Mouse (Mus musculus) kidney, adult 2 months (tissue): ENCODE data around the gene Otog. TPM values are rescaled to one million over a fixed set of nuclear protein-coding genes. Genes with fewer than 3 reads are reported as not detected.
A peak's percentile ranks its signal among the peaks of the same experiment; 100 is the strongest.

Source experiments
- DNase-seq: peaks from one replicate; pipeline ENCODE4 v3.0.0; 2021
- H3K27ac ChIP-seq: fragments of 200-500 bp; 2 replicates; pipeline ENCODE4 v1.5.1; 2012; ENCODE audit warnings: low read depth, low read length, control low read depth, inconsistent platforms; ENCODE audit not compliant: insufficient read depth
- H3K27me3 ChIP-seq: fragments of 200-500 bp; replicated peaks from 2 replicates; pipeline ENCODE4 v1.6.1; 2012; ENCODE audit warnings: mild to moderate bottlenecking, moderate library complexity, low read length, inconsistent platforms; ENCODE audit not compliant: control insufficient read depth, insufficient read depth
- H3K36me3 ChIP-seq: fragments of 200-500 bp; 2 replicates; pipeline ENCODE4 v1.6.1; 2012; ENCODE audit warnings: mild to moderate bottlenecking, moderate library complexity, low read length, inconsistent platforms; ENCODE audit not compliant: control insufficient read depth, insufficient read depth
- H3K4me1 ChIP-seq: fragments of 200-500 bp; 2 replicates; pipeline ENCODE4 v1.6.1; 2011; ENCODE audit warnings: low read length; ENCODE audit not compliant: control insufficient read depth, insufficient read depth
- H3K4me3 ChIP-seq: fragments of 200-500 bp; 2 replicates; pipeline ENCODE4 v1.5.1; 2011; ENCODE audit warnings: mild to moderate bottlenecking, low read depth, low read length, control low read depth; ENCODE audit not compliant: insufficient read depth
- CTCF ChIP-seq: fragments of 200-500 bp; conservative IDR thresholded peaks from 2 replicates; pipeline ENCODE4 v1.5.1; 2011; ENCODE audit warnings: low read depth, mild to moderate bottlenecking, control low read depth, low read length, moderate library complexity, mixed read lengths; ENCODE audit not compliant: insufficient read depth, insufficient read length
- POLR2A ChIP-seq: fragments of 200-500 bp; IDR thresholded peaks from one replicate; pipeline ENCODE4 v1.6.1; 2011; ENCODE audit warnings: low read depth, low read length, control low read depth
- WGBS: fragments of 180-500 bp; shearing (Covaris S2); methylation state at CpG from one replicate; pipeline ENCODE4 v1.1.7; 2018; 5-methylcytosine and 5-hydroxymethylcytosine counted together
- polyA plus RNA-seq: library from polyadenylated mRNA; depleted of rRNA; stranded (reverse); fragments of >200 nt; gene quantifications from 2 replicates; pipeline ENCODE4 v1.2.3, GENCODE M21; 2012; rRNA removed

Otog gene
- 0.04 and 0.06 TPM in 2 replicates for polyA plus RNA-seq

DNA sequence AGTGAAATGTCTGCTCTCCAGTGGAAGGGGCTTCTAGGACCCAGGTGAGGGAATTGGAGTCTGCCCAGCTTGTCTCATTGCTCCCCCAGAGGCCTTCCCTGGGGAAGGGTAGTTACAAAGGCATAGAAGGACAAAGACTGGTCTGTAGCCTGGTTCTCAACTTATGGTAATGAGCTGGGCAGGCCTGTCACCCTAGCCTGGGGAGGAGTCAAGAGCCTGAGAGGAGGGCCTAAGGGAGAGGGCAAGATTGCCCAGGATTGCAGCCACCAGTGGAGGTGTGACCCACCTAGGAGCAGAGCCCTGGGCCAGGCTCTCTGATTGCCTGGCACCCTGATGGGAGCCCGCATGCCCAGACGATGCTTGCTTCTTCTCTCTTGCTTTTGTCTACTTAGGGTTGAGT is at the start of gene Otog:
Otog (plus strand) TSS at position 292 of the 400 bp plus-strand sequence.
- TF ChIP-seq CTCF: no peak
- no peak for TF ChIP-seq POLR2A
- no peaks in the 10 kb centered on the region for H3K36me3 ChIP-seq
- peaks cover 14% of the 10 kb centered on the region for H3K4me1 ChIP-seq
- H3K27ac ChIP-seq: no peak within 1 kb of the TSS
- WGBS: 65% methylated on average over 2 of the region's 2 CpGs
- H3K4me3 ChIP-seq: no peak within 1 kb of the TSS
- H3K27me3 ChIP-seq: no peaks in the 10 kb centered on the region
- DNase-seq: no peak

DNA sequence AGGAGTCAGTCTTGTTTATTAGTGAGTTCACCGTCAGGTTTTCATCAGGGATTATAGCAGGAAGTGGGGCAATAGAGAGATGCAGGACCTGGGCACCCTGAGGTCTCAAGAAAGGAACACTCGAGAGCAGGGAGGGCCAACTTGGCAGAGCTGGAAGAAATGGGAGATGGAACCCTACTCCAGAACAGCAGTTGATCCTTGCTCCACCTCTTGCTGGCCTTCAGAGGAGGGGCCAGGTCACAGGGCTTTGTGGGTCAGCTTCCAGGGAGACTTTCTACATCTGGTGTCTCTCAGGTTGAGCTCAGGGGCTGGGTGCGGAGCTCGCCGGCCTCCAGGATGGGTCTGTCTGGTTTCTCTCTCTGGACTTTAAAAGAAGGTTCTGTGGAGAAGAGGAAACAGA is 45.4 kb upstream of the Otog start:
- no peaks in the 10 kb centered on the region for H3K36me3 ChIP-seq
- TF ChIP-seq CTCF (no peak), POLR2A (no peak)
- no peak for DNase-seq
- no peak overlapping the region for H3K4me3 ChIP-seq
- no peaks in the 10 kb centered on the region for H3K4me1 ChIP-seq
- H3K27ac ChIP-seq: no peak overlapping the region
- 87% methylated on average over 5 of the region's 5 CpGs for WGBS
- no peaks in the 10 kb centered on the region for H3K27me3 ChIP-seq

DNA sequence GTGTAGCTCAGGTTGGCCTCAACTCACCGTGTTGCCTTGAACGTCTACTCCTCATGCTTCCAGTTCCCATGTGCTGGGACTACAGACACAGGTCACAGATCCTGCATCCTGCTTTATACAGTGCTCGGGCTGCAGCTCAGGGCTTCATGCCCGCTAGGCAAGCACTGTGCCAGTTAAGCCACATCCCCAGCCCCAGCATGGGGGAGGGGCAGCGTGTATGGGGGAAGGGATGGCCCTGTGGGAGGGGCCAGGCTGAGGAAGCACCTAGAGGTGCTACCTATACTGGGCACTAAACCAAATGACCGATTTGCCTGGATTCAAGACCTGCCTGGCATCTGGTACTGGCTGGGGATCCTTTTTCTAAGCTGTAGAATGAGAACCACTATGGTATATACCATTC is 40.8 kb upstream of the Otog start:
- TF ChIP-seq CTCF (no peak), POLR2A (no peak)
- no peak overlapping the region for H3K4me3 ChIP-seq
- DNase-seq: no peak
- 61% methylated on average over 6 of the region's 6 CpGs for WGBS
- H3K4me1 ChIP-seq: no peaks in the 10 kb centered on the region
- H3K27ac ChIP-seq: no peak overlapping the region
- no peaks in the 10 kb centered on the region for H3K36me3 ChIP-seq
- H3K27me3 ChIP-seq: no peaks in the 10 kb centered on the region

DNA sequence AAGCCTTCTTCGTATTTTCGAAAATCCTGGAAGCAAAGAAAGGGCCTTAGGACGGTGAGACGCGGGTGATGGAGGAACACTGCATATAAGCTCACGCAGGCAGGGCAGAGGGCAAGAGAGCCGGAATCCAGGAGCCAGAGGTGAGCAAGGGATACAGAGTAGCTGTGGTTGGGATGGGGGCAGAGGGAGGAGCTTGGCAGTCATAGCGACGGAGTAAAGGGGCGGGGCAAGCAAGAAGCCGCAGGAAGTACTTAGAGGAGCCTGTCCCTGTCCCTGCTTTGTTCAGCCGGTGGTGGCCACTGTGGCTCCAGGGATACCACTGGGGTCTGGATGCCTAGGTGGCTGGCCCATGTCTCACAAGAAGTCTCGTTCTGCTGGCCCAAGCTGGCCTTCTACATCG is 39.1 kb upstream of the Otog start:
- TF ChIP-seq CTCF (no peak), POLR2A (no peak)
- Histone ChIP-seq H3K27me3 (no peaks in the 10 kb centered on the region), H3K36me3 (no peaks in the 10 kb centered on the region), H3K4me1 (no peaks in the 10 kb centered on the region), H3K27ac (no peak overlapping the region), H3K4me3 (no peak overlapping the region)
- no peak for DNase-seq
- WGBS: 45% methylated on average over 14 of the region's 14 CpGs

DNA sequence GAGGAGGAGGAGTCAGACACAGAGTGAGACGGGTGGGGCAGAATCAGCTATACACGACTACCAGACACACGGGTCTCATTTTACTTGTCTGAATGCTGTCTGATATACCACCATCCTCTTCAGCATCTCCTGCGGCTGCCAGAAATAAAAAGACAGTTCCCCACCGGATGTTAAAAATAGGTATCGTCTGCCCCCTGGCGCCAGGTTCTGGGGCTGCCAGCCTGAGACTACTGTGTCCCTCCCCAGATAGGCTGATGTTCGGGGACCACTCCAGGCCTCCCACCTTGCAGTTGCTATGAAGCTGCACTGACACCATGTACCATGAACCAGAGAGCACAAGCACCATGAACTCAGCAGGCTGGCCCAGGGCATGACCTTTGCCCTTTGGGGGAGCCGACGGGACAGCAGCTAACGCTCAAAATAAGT is 36.7 kb upstream of the Otog start:
- WGBS: 31% methylated on average over 11 of the region's 11 CpGs
- no peak overlapping the region for H3K4me3 ChIP-seq
- no peaks in the 10 kb centered on the region for H3K4me1 ChIP-seq
- no peak overlapping the region for H3K27ac ChIP-seq
- no peaks in the 10 kb centered on the region for H3K36me3 ChIP-seq
- TF ChIP-seq CTCF: no peak; the same call in 1 of the 2 replicates
- TF ChIP-seq POLR2A: no peak
- DNase-seq: peak; percentile 10
- H3K27me3 ChIP-seq: no peaks in the 10 kb centered on the region

DNA sequence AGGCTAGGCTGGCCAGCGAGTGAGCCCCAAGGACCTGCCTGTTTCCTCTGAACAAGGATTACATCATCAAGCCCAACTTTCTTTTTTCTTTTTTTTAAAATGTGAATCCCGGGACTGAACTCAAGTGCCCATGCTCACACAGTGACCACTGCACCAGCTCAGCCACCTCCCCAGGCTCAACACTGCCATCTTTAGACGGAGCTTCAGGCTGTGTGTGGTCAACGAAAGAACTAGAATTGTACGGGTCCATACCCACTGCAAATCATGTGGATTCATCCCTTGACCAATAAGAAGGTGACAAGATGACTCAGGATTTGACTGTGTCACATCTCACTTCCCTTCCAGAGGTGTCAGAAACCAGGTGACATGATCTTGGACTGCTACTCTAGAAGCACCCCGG is 36.0 kb upstream of the Otog start:
- Histone ChIP-seq H3K4me3 (no peak overlapping the region), H3K4me1 (no peaks in the 10 kb centered on the region), H3K27ac (no peak overlapping the region), H3K36me3 (no peaks in the 10 kb centered on the region), H3K27me3 (no peaks in the 10 kb centered on the region)
- DNase-seq: no peak
- no peak for TF ChIP-seq POLR2A
- TF ChIP-seq CTCF: no peak
- 72% methylated on average over 6 of the region's 6 CpGs for WGBS

DNA sequence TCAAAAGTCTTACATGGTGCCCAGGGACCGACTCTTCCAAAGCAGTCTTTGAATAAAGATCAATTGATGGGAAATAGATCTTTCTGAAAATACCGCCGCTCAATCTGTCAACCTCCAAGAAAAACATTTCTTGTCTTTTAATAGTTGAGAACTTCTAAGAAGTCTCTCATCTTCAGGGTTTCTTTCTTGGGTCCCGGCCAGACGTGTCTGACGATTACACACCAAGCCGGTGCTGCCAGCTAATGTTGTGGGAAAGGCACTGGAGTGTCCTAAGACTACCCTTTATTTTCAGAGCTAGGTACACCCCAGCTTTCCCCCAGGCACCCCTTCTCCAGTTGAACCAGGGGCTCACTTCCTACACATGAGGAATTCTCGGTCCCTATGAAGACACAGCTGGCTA is 32.7 kb upstream of the Otog start:
- Histone ChIP-seq H3K4me3 (no peak overlapping the region), H3K4me1 (no peaks in the 10 kb centered on the region), H3K27ac (no peak overlapping the region), H3K27me3 (no peaks in the 10 kb centered on the region), H3K36me3 (no peaks in the 10 kb centered on the region)
- TF ChIP-seq CTCF: no peak
- no peak for TF ChIP-seq POLR2A
- 90% methylated on average over 8 of the region's 8 CpGs for WGBS
- no peak for DNase-seq

DNA sequence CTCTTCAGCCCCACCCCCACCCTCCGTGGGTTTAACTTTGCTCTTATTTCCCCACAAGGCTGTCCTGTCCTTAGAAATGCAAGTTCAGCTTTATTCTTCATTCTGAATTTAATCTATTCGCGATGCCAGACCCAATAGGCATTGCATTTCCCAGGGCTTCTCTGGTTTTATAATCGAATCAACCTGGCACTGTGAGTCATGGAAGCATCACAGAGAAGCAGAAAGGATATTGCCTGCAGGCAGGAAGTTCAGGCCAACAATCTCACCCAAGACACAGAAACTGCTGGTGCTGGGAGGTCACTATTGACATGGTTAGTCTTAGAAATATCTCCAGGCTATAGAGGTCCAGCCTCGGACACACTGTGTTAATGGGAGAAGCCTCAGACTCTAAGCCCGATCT is 30.5 kb upstream of the Otog start:
- Histone ChIP-seq H3K27ac (no peak overlapping the region), H3K4me1 (no peaks in the 10 kb centered on the region), H3K4me3 (no peak overlapping the region), H3K36me3 (no peaks in the 10 kb centered on the region), H3K27me3 (no peaks in the 10 kb centered on the region)
- 83% methylated on average over 6 of the region's 6 CpGs for WGBS
- TF ChIP-seq CTCF (no peak), POLR2A (no peak)
- DNase-seq: no peak
